Mouse (Mus musculus): ENCODE measurements around the gene Kctd15. TPM values are rescaled to one million over a fixed set of nuclear protein-coding genes. Genes with fewer than 3 reads are reported as not detected.

Gene Kctd15
- polyA plus RNA-seq, 1 experiment: 33.7 TPM

DNA sequence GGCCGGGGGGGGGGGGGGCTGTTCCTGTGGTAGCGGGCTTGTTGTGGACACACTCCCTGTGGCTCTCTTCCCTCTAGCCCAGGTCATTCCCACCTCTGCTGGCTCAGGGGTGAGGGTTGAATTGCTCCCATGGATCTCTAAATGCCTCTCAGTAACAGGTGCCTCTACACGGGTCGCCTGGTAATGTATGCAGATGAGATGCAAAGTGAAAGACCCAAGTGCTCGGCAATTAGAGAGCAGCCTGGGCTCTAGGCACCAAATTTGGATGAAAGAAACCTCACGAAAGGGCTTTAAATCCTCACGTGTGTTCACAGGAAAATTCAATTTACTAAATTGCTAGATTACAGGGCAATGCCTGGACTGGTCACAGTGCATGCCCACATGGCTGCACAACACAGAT, 29.3 kb upstream of the Kctd15 start:
- TF ChIP-seq POLR2A (IDR thresholded peaks at IDR 0.05; ENCODE audit: insufficient read depth, low read length) (no peak), CTCF (IDR thresholded peaks at IDR 0.05; ENCODE audit: low read depth, low read length) (no peak), EP300 (IDR thresholded peaks at IDR 0.05; ENCODE audit: insufficient read depth, low read depth, low read length) (no peak)

DNA sequence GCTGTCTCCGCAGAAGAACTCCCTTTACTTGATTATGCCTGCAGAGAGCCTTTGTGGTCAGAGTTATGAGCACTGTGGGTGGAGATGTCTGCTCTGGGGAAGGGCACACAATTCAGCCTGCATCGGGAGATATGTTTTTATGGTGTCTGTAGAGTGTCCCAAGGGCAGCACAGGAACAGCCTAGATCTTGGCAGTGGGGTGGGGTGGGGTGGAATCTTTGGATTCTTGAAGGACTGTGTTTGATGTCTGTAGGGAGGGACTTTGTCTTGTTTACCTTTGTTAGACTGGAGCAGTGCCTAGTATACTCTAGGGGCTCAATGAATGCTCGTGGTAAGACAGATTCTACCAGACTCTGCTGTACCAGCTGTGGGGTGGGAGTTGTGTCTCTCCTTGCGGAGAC, 28.6 kb upstream of the Kctd15 start:
- Histone ChIP-seq H3K4me3 (ENCODE audit: low read depth, low read length) (no peak overlapping the region), H3K9ac (ENCODE audit: low read depth, poor library complexity, severe bottlenecking) (no peak overlapping the region), H3K36me3 (ENCODE audit: control insufficient read depth, insufficient read depth, low read length, poor library complexity, severe bottlenecking) (no peaks in the 10 kb centered on the region), H3K27me3 (ENCODE audit: control insufficient read depth, insufficient read depth, low read length, poor library complexity, severe bottlenecking) (no peaks in the 10 kb centered on the region), H3K9me3 (replicated peaks; ENCODE audit: control insufficient read depth, insufficient read depth, low read length, poor library complexity, severe bottlenecking) (no peaks in the 10 kb centered on the region), H3K4me1 (ENCODE audit: control insufficient read depth, insufficient read depth, low read length) (peaks cover 2% of the 10 kb centered on the region), H3K27ac (ENCODE audit: insufficient read depth, low read length) (no peak overlapping the region)
- TF ChIP-seq EP300 (IDR thresholded peaks at IDR 0.05; ENCODE audit: insufficient read depth, low read depth, low read length) (no peak), POLR2A (IDR thresholded peaks at IDR 0.05; ENCODE audit: insufficient read depth, low read length) (no peak), CTCF (IDR thresholded peaks at IDR 0.05; ENCODE audit: low read depth, low read length) (no peak)

More for the DNA sequence above, 29.3 kb upstream of the Kctd15 start:
- no peaks in the 10 kb centered on the region for H3K9me3 ChIP-seq (replicated peaks; ENCODE audit: control insufficient read depth, insufficient read depth, low read length, poor library complexity, severe bottlenecking)
- H3K27ac ChIP-seq (ENCODE audit: insufficient read depth, low read length): no peak overlapping the region
- H3K36me3 ChIP-seq (ENCODE audit: control insufficient read depth, insufficient read depth, low read length, poor library complexity, severe bottlenecking): no peaks in the 10 kb centered on the region
- H3K27me3 ChIP-seq (ENCODE audit: control insufficient read depth, insufficient read depth, low read length, poor library complexity, severe bottlenecking): no peaks in the 10 kb centered on the region
- no peak overlapping the region for H3K9ac ChIP-seq (ENCODE audit: low read depth, poor library complexity, severe bottlenecking)
- peaks cover 2% of the 10 kb centered on the region for H3K4me1 ChIP-seq (ENCODE audit: control insufficient read depth, insufficient read depth, low read length)
- no peak overlapping the region for H3K4me3 ChIP-seq (ENCODE audit: low read depth, low read length)

- Histone ChIP-seq H3K4me1 (ENCODE audit: control insufficient read depth, insufficient read depth, low read length) (peaks cover 2% of the 10 kb centered on the region), H3K27ac (ENCODE audit: insufficient read depth, low read length) (no peak overlapping the region), H3K9ac (ENCODE audit: low read depth, poor library complexity, severe bottlenecking) (no peak overlapping the region), H3K36me3 (ENCODE audit: control insufficient read depth, insufficient read depth, low read length, poor library complexity, severe bottlenecking) (no peaks in the 10 kb centered on the region), H3K27me3 (ENCODE audit: control insufficient read depth, insufficient read depth, low read length, poor library complexity, severe bottlenecking) (no peaks in the 10 kb centered on the region), H3K9me3 (replicated peaks; ENCODE audit: control insufficient read depth, insufficient read depth, low read length, poor library complexity, severe bottlenecking) (no peaks in the 10 kb centered on the region), H3K4me3 (ENCODE audit: low read depth, low read length) (no peak overlapping the region)
- no peak for TF ChIP-seq POLR2A (IDR thresholded peaks at IDR 0.05; ENCODE audit: insufficient read depth, low read length)
- no peak for TF ChIP-seq CTCF (IDR thresholded peaks at IDR 0.05; ENCODE audit: low read depth, low read length)
- no peak for TF ChIP-seq EP300 (IDR thresholded peaks at IDR 0.05; ENCODE audit: insufficient read depth, low read depth, low read length)
Measured at GRCm38 (mm10) chr7:34680771-34681421, 24.4 kb upstream of the Kctd15 start.

GRCm38 (mm10) chr7:34679886-34680285, 23.4 kb upstream of the Kctd15 start:
- no peaks in the 10 kb centered on the region for H3K36me3 ChIP-seq (ENCODE audit: control insufficient read depth, insufficient read depth, low read length, poor library complexity, severe bottlenecking)
- no peak overlapping the region for H3K9ac ChIP-seq (ENCODE audit: low read depth, poor library complexity, severe bottlenecking)
- H3K4me3 ChIP-seq (ENCODE audit: low read depth, low read length): no peak overlapping the region
- H3K27me3 ChIP-seq (ENCODE audit: control insufficient read depth, insufficient read depth, low read length, poor library complexity, severe bottlenecking): no peaks in the 10 kb centered on the region
- H3K9me3 ChIP-seq (replicated peaks; ENCODE audit: control insufficient read depth, insufficient read depth, low read length, poor library complexity, severe bottlenecking): no peaks in the 10 kb centered on the region
- TF ChIP-seq CTCF (IDR thresholded peaks at IDR 0.05; ENCODE audit: low read depth, low read length) (no peak), POLR2A (IDR thresholded peaks at IDR 0.05; ENCODE audit: insufficient read depth, low read length) (no peak), EP300 (IDR thresholded peaks at IDR 0.05; ENCODE audit: insufficient read depth, low read depth, low read length) (no peak)
- H3K27ac ChIP-seq (ENCODE audit: insufficient read depth, low read length): no peak overlapping the region
- H3K4me1 ChIP-seq (ENCODE audit: control insufficient read depth, insufficient read depth, low read length): peaks cover 2% of the 10 kb centered on the region

- Histone ChIP-seq H3K36me3 (ENCODE audit: control insufficient read depth, insufficient read depth, low read length, poor library complexity, severe bottlenecking) (no peaks in the 10 kb centered on the region), H3K4me3 (ENCODE audit: low read depth, low read length) (peak overlapping the region; percentile 48), H3K27me3 (ENCODE audit: control insufficient read depth, insufficient read depth, low read length, poor library complexity, severe bottlenecking) (no peaks in the 10 kb centered on the region), H3K4me1 (ENCODE audit: control insufficient read depth, insufficient read depth, low read length) (peaks cover 4% of the 10 kb centered on the region), H3K27ac (ENCODE audit: insufficient read depth, low read length) (no peak overlapping the region), H3K9ac (ENCODE audit: low read depth, poor library complexity, severe bottlenecking) (no peak overlapping the region), H3K9me3 (replicated peaks; ENCODE audit: control insufficient read depth, insufficient read depth, low read length, poor library complexity, severe bottlenecking) (no peaks in the 10 kb centered on the region)
- peak; percentile 80 for TF ChIP-seq CTCF (IDR thresholded peaks at IDR 0.05; ENCODE audit: low read depth, low read length)
- no peak for TF ChIP-seq POLR2A (IDR thresholded peaks at IDR 0.05; ENCODE audit: insufficient read depth, low read length)
- no peak for TF ChIP-seq EP300 (IDR thresholded peaks at IDR 0.05; ENCODE audit: insufficient read depth, low read depth, low read length)
Measured at GRCm38 (mm10) chr7:34675831-34676514, 19.4 kb upstream of the Kctd15 start.

All from ES-Bruce4 (cell line).